Mouse (Mus musculus): ENCODE results near the gene Olfr984. TPM values are rescaled to one million over a fixed set of nuclear protein-coding genes. Genes with fewer than 3 reads are reported as not detected.

Gene Olfr984
- total and polyA plus RNA-seq, 2 experiments from 2014 or later = not detected

- no peak for TF ChIP-seq CTCF (IDR thresholded peaks at IDR 0.05; ENCODE audit: low read depth)
- TF ChIP-seq EP300 (IDR thresholded peaks at IDR 0.05; ENCODE audit: low read depth) = no peak
- no peak for ATAC-seq (ENCODE audit: insufficient read depth, low read depth)
- Histone ChIP-seq H3K9ac (replicated peaks; ENCODE audit: low read depth, low read length) (no peak overlapping the region), H3K9me3 (replicated peaks; ENCODE audit: control insufficient read depth, low read length) (no peaks in the 10 kb centered on the region), H3K4me3 (ENCODE audit: low read depth, low read length) (no peak overlapping the region), H3K4me2 (ENCODE audit: low read depth, low read length) (no peak overlapping the region), H3K27me3 (ENCODE audit: control insufficient read depth, insufficient read depth, low read length) (no peaks in the 10 kb centered on the region), H3K27ac (ENCODE audit: low read depth) (no peak overlapping the region), H3K36me3 (replicated peaks; ENCODE audit: control insufficient read depth, insufficient read depth, low read length) (no peaks in the 10 kb centered on the region), H3K4me1 (ENCODE audit: control insufficient read depth, insufficient read depth) (no peaks in the 10 kb centered on the region)
- 86% methylated on average over 1 of the region's 1 CpGs for WGBS
- no peak for DNase-seq (ENCODE audit: low spot score)
Measured at GRCm38 (mm10) chr9:40130556-40130955, 16.6 kb upstream of the Olfr984 start.

- no peaks in the 10 kb centered on the region for H3K36me3 ChIP-seq (replicated peaks; ENCODE audit: control insufficient read depth, insufficient read depth, low read length)
- no peak within 1 kb of the TSS for H3K27ac ChIP-seq (ENCODE audit: low read depth)
- H3K9ac ChIP-seq (replicated peaks; ENCODE audit: low read depth, low read length) = no peak within 1 kb of the TSS
- no peaks in the 10 kb centered on the region for H3K27me3 ChIP-seq (ENCODE audit: control insufficient read depth, insufficient read depth, low read length)
- H3K9me3 ChIP-seq (replicated peaks; ENCODE audit: control insufficient read depth, low read length) = no peaks in the 10 kb centered on the region
- no peak within 1 kb of the TSS for H3K4me3 ChIP-seq (ENCODE audit: low read depth, low read length)
- WGBS = 71% methylated on average over 1 of the region's 1 CpGs
- no peak within 1 kb of the TSS for H3K4me2 ChIP-seq (ENCODE audit: low read depth, low read length)
- H3K4me1 ChIP-seq (ENCODE audit: control insufficient read depth, insufficient read depth) = no peaks in the 10 kb centered on the region
- no peak for DNase-seq (ENCODE audit: low spot score)
- TF ChIP-seq EP300 (IDR thresholded peaks at IDR 0.05; ENCODE audit: low read depth) = no peak
- TF ChIP-seq CTCF (IDR thresholded peaks at IDR 0.05; ENCODE audit: low read depth) = no peak
- no peak for ATAC-seq (ENCODE audit: insufficient read depth, low read depth)
Measured at GRCm38 (mm10) chr9:40130084-40130483, 16.1 kb upstream of the Olfr984 start, which contains the start of gene Olfr985. Gene Olfr985 (minus strand): TSS chr9:40130184.

GRCm38 (mm10) chr9:40117287-40117659 lies 3.3 kb upstream of the Olfr984 start:
- H3K4me3 ChIP-seq (ENCODE audit: low read depth, low read length) = no peak overlapping the region
- no peaks in the 10 kb centered on the region for H3K27me3 ChIP-seq (ENCODE audit: control insufficient read depth, insufficient read depth, low read length)
- TF ChIP-seq EP300 (IDR thresholded peaks at IDR 0.05; ENCODE audit: low read depth) = no peak
- no peak for TF ChIP-seq CTCF (IDR thresholded peaks at IDR 0.05; ENCODE audit: low read depth)
- H3K4me2 ChIP-seq (ENCODE audit: low read depth, low read length) = no peak overlapping the region; the same call in 1 of the 2 replicates
- H3K36me3 ChIP-seq (replicated peaks; ENCODE audit: control insufficient read depth, insufficient read depth, low read length) = no peaks in the 10 kb centered on the region
- ATAC-seq (ENCODE audit: insufficient read depth, low read depth) (no peak), DNase-seq (ENCODE audit: low spot score) (no peak)
- no peaks in the 10 kb centered on the region for H3K4me1 ChIP-seq (ENCODE audit: control insufficient read depth, insufficient read depth)
- no peak overlapping the region for H3K9ac ChIP-seq (replicated peaks; ENCODE audit: low read depth, low read length)
- peak overlapping the region; percentile 53 for H3K27ac ChIP-seq (ENCODE audit: low read depth)
- no peaks in the 10 kb centered on the region for H3K9me3 ChIP-seq (replicated peaks; ENCODE audit: control insufficient read depth, low read length)
- 61% methylated on average over 5 of the region's 5 CpGs for WGBS

- Histone ChIP-seq H3K4me2 (ENCODE audit: low read depth, low read length) (no peak overlapping the region; the same call in 1 of the 2 replicates), H3K27ac (ENCODE audit: low read depth) (peak overlapping the region; percentile 53), H3K9ac (replicated peaks; ENCODE audit: low read depth, low read length) (no peak overlapping the region), H3K4me1 (ENCODE audit: control insufficient read depth, insufficient read depth) (no peaks in the 10 kb centered on the region), H3K9me3 (replicated peaks; ENCODE audit: control insufficient read depth, low read length) (no peaks in the 10 kb centered on the region), H3K27me3 (ENCODE audit: control insufficient read depth, insufficient read depth, low read length) (no peaks in the 10 kb centered on the region), H3K36me3 (replicated peaks; ENCODE audit: control insufficient read depth, insufficient read depth, low read length) (no peaks in the 10 kb centered on the region), H3K4me3 (ENCODE audit: low read depth, low read length) (no peak overlapping the region)
- peak; percentile 25 for DNase-seq (ENCODE audit: low spot score)
- TF ChIP-seq CTCF (IDR thresholded peaks at IDR 0.05; ENCODE audit: low read depth) = no peak
- TF ChIP-seq EP300 (IDR thresholded peaks at IDR 0.05; ENCODE audit: low read depth) = no peak
- 41% methylated on average over 10 of the region's 10 CpGs for WGBS
- ATAC-seq (ENCODE audit: insufficient read depth, low read depth) = peak; percentile 76
Measured at GRCm38 (mm10) chr9:40116645-40117286, 2.8 kb upstream of the Olfr984 start.

GRCm38 (mm10) chr9:40094769-40095168 lies 19.2 kb downstream of the Olfr984 start:
- Histone ChIP-seq H3K9me3 (replicated peaks; ENCODE audit: control insufficient read depth, low read length) (no peaks in the 10 kb centered on the region), H3K4me2 (ENCODE audit: low read depth, low read length) (no peak overlapping the region), H3K4me1 (ENCODE audit: control insufficient read depth, insufficient read depth) (no peaks in the 10 kb centered on the region), H3K36me3 (replicated peaks; ENCODE audit: control insufficient read depth, insufficient read depth, low read length) (no peaks in the 10 kb centered on the region), H3K27me3 (ENCODE audit: control insufficient read depth, insufficient read depth, low read length) (no peaks in the 10 kb centered on the region), H3K9ac (replicated peaks; ENCODE audit: low read depth, low read length) (no peak overlapping the region), H3K4me3 (ENCODE audit: low read depth, low read length) (no peak overlapping the region), H3K27ac (ENCODE audit: low read depth) (no peak overlapping the region)
- ATAC-seq (ENCODE audit: insufficient read depth, low read depth) (no peak), DNase-seq (ENCODE audit: low spot score) (no peak)
- no peak for TF ChIP-seq CTCF (IDR thresholded peaks at IDR 0.05; ENCODE audit: low read depth)
- no peak for TF ChIP-seq EP300 (IDR thresholded peaks at IDR 0.05; ENCODE audit: low read depth)
- WGBS = 50% methylated on average over 3 of the region's 3 CpGs

GRCm38 (mm10) chr9:40093495-40093894 lies 20.5 kb downstream of the Olfr984 start, which contains the start of gene Olfr983:
Gene Olfr983 (minus strand): TSS chr9:40093595.
- H3K36me3 ChIP-seq (replicated peaks; ENCODE audit: control insufficient read depth, insufficient read depth, low read length) = no peaks in the 10 kb centered on the region
- no peaks in the 10 kb centered on the region for H3K9me3 ChIP-seq (replicated peaks; ENCODE audit: control insufficient read depth, low read length)
- H3K4me1 ChIP-seq (ENCODE audit: control insufficient read depth, insufficient read depth) = no peaks in the 10 kb centered on the region
- H3K4me2 ChIP-seq (ENCODE audit: low read depth, low read length) = no peak within 1 kb of the TSS
- no peak within 1 kb of the TSS for H3K27ac ChIP-seq (ENCODE audit: low read depth)
- TF ChIP-seq CTCF (IDR thresholded peaks at IDR 0.05; ENCODE audit: low read depth) (no peak), EP300 (IDR thresholded peaks at IDR 0.05; ENCODE audit: low read depth) (no peak)
- H3K4me3 ChIP-seq (ENCODE audit: low read depth, low read length) = no peak within 1 kb of the TSS
- H3K27me3 ChIP-seq (ENCODE audit: control insufficient read depth, insufficient read depth, low read length) = no peaks in the 10 kb centered on the region
- H3K9ac ChIP-seq (replicated peaks; ENCODE audit: low read depth, low read length) = no peak within 1 kb of the TSS
- DNase-seq (ENCODE audit: low spot score) = no peak
- ATAC-seq (ENCODE audit: insufficient read depth, low read depth) = no peak
- 83% methylated on average over 2 of the region's 2 CpGs for WGBS

All from heart, postnatal 0 days (tissue).